In the genomic region with DNA sequence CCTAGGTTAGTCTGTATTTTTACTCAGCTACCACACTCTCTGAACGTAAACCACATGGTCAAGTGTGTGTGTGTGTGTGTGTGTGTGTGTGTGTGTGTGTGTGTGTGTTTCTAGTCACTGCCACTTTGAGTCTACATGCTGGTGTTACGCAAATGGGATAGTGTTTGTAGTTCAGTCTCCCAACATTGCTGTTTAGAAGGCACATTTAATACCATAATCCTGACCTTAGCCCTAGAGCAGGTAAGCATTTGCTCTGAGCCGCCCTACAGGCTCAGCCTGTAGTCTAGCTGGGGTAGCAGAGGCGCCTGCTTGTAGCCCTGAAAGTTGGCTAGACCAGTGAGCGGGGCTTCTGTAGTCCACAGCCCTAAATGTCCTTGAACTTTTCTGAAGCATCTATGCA, we compare ENCODE assay signal across 42 mouse cellular contexts. TPM values are rescaled to one million over a fixed set of nuclear protein-coding genes. Genes with fewer than 3 reads are reported as not detected.
"Had no signal": no experiment of that assay in that cellular context is flagged by ENCODE, and none has a peak within 500 bp of the region (broad histone marks: within the 10 kb centered on the region; RNA-seq: fewer than 3 reads in every experiment).

No protein-coding gene starts in this region.

- H3K9ac ChIP-seq: limb, embryonic 12.5 days; limb, embryonic 13.5 days; limb, embryonic 15.5 days; liver, embryonic 13.5 days; liver, embryonic 14.5 days; lung, embryonic 14.5 days; lung, embryonic 15.5 days; midbrain, embryonic 12.5 days; midbrain, embryonic 13.5 days; midbrain, embryonic 15.5 days; neural tube, embryonic 12.5 days; neural tube, embryonic 13.5 days had no signal

- H3K4me3 ChIP-seq: left cerebral cortex, adult 2 months; limb, embryonic 10.5 days; limb, embryonic 12.5 days; limb, embryonic 13.5 days; limb, embryonic 15.5 days; liver, embryonic 13.5 days; lung, embryonic 15.5 days; megakaryocyte, embryonic 14.5 days; midbrain, embryonic 10.5 days; midbrain, embryonic 12.5 days; midbrain, embryonic 13.5 days; midbrain, embryonic 15.5 days; myocyte; neural tube, embryonic 12.5 days; neural tube, embryonic 13.5 days had no signal

- DNase-seq: layer of hippocampus, postnatal 36 days; left cerebral cortex, postnatal 4 days; liver, embryonic 13.5 days; lung, adult 18-20 months; lung, adult 2 months; lung, embryonic 14.5 days; lung, postnatal 10 days; lung, postnatal 14 days; lung, postnatal 36 days; midbrain, embryonic 14.5 days had no signal

- H3K27me3 ChIP-seq: limb, embryonic 12.5 days; limb, embryonic 13.5 days; limb, embryonic 15.5 days; liver, embryonic 13.5 days; lung, embryonic 15.5 days; midbrain, embryonic 12.5 days; midbrain, embryonic 13.5 days; midbrain, embryonic 15.5 days; neural tube, embryonic 12.5 days; neural tube, embryonic 13.5 days had no signal

- H3K9me3 ChIP-seq: limb, embryonic 10.5 days; limb, embryonic 12.5 days; limb, embryonic 13.5 days; limb, embryonic 15.5 days; liver, embryonic 13.5 days; lung, embryonic 15.5 days; megakaryocyte, embryonic 14.5 days; midbrain, embryonic 10.5 days; midbrain, embryonic 12.5 days; midbrain, embryonic 13.5 days; midbrain, embryonic 15.5 days; neural tube, embryonic 12.5 days; neural tube, embryonic 13.5 days had no signal

- H3K4me2 ChIP-seq: limb, embryonic 12.5 days; limb, embryonic 13.5 days; limb, embryonic 15.5 days; liver, embryonic 13.5 days; lung, embryonic 14.5 days; lung, embryonic 15.5 days; midbrain, embryonic 11.5 days; midbrain, embryonic 12.5 days; midbrain, embryonic 13.5 days; midbrain, embryonic 15.5 days; neural tube, embryonic 12.5 days; neural tube, embryonic 13.5 days had no signal

- H3K4me1 ChIP-seq: limb, embryonic 12.5 days; limb, embryonic 13.5 days; limb, embryonic 15.5 days; lung, embryonic 15.5 days; midbrain, embryonic 10.5 days; midbrain, embryonic 12.5 days; midbrain, embryonic 13.5 days; midbrain, embryonic 15.5 days; neural tube, embryonic 12.5 days; neural tube, embryonic 13.5 days had no signal

- ATAC-seq: lung, postnatal 0 days; midbrain, embryonic 13.5 days; midbrain, embryonic 15.5 days; midbrain, embryonic 16.5 days had no signal

- H3K27ac ChIP-seq: left cerebral cortex, adult 2 months; limb, embryonic 10.5 days; limb, embryonic 12.5 days; limb, embryonic 13.5 days; limb, embryonic 15.5 days; liver, embryonic 13.5 days; liver, embryonic 14.5 days; lung, embryonic 15.5 days; macrophage; midbrain, embryonic 10.5 days; midbrain, embryonic 12.5 days; midbrain, embryonic 13.5 days; midbrain, embryonic 15.5 days; neural tube, embryonic 12.5 days; neural tube, embryonic 13.5 days had no signal

RNA-seq across cellular contexts. Expression of gene Entpd8, which starts 16.6 kb away (rescaled TPM):
- total RNA-seq: layer of hippocampus, postnatal 25 days; layer of hippocampus, postnatal 36 days; left cerebral cortex, adult 18-20 months; left cerebral cortex, adult 2 months; left cerebral cortex, adult 8-10 months; left cerebral cortex, postnatal 10 days; left cerebral cortex, postnatal 14 days; left cerebral cortex, postnatal 25 days; left cerebral cortex, postnatal 36 days; left cerebral cortex, postnatal 4 days; megakaryocyte progenitor cell, adult 5-6 weeks; megakaryocyte, adult 5-6 weeks; megakaryocyte-erythroid progenitor cell, adult 5-6 weeks; midbrain, postnatal 0 days had no signal
- polyA plus RNA-seq: limb, embryonic 10.5 days; limb, embryonic 11.5 days; limb, embryonic 12.5 days; limb, embryonic 13.5 days; limb, embryonic 15.5 days; lung, embryonic 14.5 days; macrophage; midbrain, embryonic 10.5 days; midbrain, embryonic 11.5 days; midbrain, embryonic 12.5 days; midbrain, embryonic 13.5 days; midbrain, embryonic 14.5 days; midbrain, embryonic 15.5 days; midbrain, embryonic 16.5 days; midbrain, postnatal 0 days; myocyte; neural tube, embryonic 11.5 days; neural tube, embryonic 12.5 days; neural tube, embryonic 13.5 days had no signal

RNA-seq across cellular contexts. Expression of gene Noxa1, which starts 31.4 kb away (rescaled TPM):
- total RNA-seq: layer of hippocampus, postnatal 25 days; layer of hippocampus, postnatal 36 days; left cerebral cortex, adult 18-20 months; left cerebral cortex, adult 2 months; left cerebral cortex, adult 8-10 months; left cerebral cortex, postnatal 10 days; left cerebral cortex, postnatal 14 days; left cerebral cortex, postnatal 25 days; left cerebral cortex, postnatal 36 days; left cerebral cortex, postnatal 4 days; megakaryocyte progenitor cell, adult 5-6 weeks; megakaryocyte, adult 5-6 weeks; midbrain, postnatal 0 days had no signal
- polyA plus RNA-seq: limb, embryonic 12.5 days; macrophage; midbrain, embryonic 10.5 days; midbrain, embryonic 11.5 days; midbrain, embryonic 12.5 days; midbrain, embryonic 14.5 days; midbrain, embryonic 15.5 days; midbrain, embryonic 16.5 days; midbrain, postnatal 0 days; myocyte; neural tube, embryonic 12.5 days; neural tube, embryonic 13.5 days had no signal
